Mouse (Mus musculus) olfactory bulb, adult 2 months (tissue): Measurements from ENCODE around the gene Gfod1.

ENCODE experiments used
- CTCF ChIP-seq: fragments of 200-500 bp; IDR thresholded peaks from 2 replicates; pipeline ENCODE4 v1.5.1; 2012; ENCODE audit warnings: low read depth, mild to moderate bottlenecking, low read length, moderate library complexity; ENCODE audit not compliant: insufficient read depth
- POLR2A ChIP-seq: fragments of 200-500 bp; IDR thresholded peaks from 2 replicates; pipeline ENCODE4 v1.6.1; 2012; ENCODE audit warnings: mild to moderate bottlenecking, low read depth, low read length, moderate library complexity; ENCODE audit not compliant: insufficient read depth

GRCm38 (mm10) chr13:43209560-43209959, 94.4 kb downstream of the Gfod1 start:
- TF ChIP-seq POLR2A, result no peak
- no peak for TF ChIP-seq CTCF
